Mouse (Mus musculus) cerebral cortex, adult 2 months (tissue): ENCODE results near the gene Gm11042.

Source experiments
- WGBS: fragments of 180-500 bp; shearing (Covaris S2); methylation state at CpG from one replicate; pipeline ENCODE4 v1.1.7; 2018; 5-methylcytosine and 5-hydroxymethylcytosine counted together

Gm11042 gene

DNA sequence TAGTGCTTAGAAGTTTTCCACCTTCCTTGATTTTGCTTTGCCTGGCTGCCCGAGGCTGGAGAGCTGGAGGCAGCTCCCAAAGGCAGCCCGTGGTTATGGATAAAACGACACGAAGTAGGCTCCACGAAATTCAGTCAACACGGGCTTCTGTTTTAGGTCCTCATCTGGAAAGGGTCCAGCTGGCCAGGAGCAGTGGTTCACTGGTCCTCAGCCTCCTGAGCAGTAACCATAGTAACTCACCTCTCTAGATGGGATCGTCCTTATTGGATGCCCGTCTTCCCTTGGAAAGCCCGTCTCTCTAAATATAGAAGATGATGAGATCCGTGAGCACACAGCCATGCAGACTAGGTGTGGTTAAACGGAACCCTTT, 31.5 kb downstream of the Gm11042 start:
- 2% methylated on average over 11 of the region's 11 CpGs for WGBS

DNA sequence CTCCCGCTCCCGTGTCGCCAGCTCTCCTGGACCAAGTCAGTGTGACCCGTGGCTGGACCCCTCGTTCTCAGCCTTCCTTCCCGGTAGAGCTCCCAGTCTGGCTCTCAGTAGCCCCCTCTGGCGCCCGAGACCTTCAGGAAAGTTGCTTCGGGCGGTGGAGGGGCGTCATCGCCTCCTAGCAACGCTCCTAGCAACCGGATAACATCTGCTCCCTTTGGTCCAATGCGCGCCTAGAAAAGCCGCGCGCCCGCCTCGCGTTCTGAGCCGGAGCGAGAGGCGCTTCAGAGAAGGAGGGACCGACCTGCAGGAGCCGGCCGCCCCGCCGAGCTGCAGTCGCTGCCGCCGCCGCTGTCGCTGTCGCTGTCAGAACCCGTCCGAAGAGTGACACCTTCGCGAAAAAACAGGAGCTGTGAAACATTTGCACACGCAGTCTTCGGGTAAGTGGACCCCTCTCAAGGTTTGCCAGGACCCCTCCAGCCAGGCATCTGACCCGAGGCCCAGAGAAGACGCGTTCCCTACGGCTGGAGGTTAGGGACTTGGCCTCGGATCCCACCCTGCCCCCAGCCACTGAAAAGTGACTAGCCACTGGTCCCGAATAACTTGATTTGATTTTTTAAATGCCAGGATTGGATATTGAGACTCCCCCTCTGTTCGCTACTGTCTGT, 32.0 kb downstream of the Gm11042 start:
- 1% methylated on average over 49 of the region's 49 CpGs for WGBS

DNA sequence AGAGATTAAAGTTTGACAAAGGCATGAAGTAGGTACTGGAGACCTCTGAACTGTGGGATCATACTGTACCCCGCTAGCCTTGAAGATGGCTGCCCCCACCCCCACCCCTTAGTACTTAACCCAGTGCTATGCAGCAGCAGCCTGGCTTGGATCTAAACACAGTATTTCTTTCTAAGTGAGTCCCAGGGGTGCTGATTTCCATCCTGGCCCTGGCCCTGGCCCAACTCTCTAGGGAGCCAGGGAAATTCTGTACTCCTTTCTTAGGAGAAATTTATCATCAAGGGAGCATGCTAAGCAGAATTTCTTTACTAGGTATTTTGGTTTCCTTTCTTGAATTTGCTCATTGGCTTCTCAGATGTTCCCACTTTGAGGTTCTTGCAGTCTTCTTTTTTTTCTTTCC, 33.3 kb downstream of the Gm11042 start:
- 59% methylated on average over 1 of the region's 1 CpGs for WGBS

DNA sequence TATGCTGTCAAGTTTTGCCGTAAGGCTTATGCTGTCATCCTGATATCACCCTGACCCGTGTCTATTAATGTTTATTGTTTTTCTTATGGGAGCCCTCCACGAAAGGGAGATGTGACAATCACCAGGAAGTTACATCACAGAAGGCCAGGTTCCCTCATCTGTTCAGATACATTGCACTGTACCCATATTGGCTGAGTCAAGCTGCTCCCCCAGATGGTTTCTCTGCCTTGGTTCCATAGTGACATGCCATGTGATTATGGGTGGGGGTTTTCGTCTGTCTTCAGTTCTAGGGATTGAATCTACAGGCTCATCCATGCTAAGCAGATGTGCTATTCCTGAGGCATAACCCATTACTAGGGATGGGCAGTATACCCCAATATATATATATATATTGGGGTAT, 34.8 kb downstream of the Gm11042 start:
- 63% methylated on average over 4 of the region's 4 CpGs for WGBS

DNA sequence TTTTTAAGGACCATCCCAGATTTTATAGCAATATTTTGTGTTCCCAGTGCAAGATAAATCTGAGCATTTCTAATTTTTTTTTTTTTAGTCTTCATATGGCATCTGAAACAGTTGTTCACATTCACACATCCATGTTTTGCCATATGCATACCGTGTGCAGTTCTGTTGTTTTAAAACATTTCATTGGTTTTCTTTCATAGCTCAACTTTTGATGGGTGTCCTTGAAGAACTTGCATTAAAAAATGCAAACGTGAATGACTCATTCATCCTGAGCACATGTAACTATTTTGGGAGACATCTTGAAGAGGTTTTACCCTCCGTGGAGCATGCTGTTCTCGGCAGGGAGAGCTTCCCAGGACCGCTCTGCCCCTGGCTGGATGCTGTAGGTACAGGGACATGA, 38.9 kb downstream of the Gm11042 start:
- 47% methylated on average over 5 of the region's 5 CpGs for WGBS

DNA sequence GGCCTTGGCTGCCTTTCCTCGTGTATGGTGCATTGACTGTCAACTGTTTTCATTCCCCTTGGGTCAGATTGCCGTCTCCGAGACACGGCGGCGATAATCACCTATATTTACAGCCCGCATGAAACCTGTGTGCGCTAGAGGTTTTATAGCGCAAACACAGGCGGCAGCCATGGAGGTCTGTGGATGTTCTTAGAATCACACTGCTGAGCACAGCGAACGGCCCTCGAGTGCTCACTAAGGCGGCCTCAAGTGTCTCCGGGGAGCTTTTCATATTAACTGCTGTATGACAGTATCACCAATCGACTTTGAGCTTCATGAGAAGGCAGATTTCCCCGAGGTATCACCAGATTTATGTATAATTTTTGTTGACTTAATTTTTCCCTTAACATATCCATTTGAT, 43.6 kb downstream of the Gm11042 start:
- WGBS = 93% methylated on average over 17 of the region's 17 CpGs

DNA sequence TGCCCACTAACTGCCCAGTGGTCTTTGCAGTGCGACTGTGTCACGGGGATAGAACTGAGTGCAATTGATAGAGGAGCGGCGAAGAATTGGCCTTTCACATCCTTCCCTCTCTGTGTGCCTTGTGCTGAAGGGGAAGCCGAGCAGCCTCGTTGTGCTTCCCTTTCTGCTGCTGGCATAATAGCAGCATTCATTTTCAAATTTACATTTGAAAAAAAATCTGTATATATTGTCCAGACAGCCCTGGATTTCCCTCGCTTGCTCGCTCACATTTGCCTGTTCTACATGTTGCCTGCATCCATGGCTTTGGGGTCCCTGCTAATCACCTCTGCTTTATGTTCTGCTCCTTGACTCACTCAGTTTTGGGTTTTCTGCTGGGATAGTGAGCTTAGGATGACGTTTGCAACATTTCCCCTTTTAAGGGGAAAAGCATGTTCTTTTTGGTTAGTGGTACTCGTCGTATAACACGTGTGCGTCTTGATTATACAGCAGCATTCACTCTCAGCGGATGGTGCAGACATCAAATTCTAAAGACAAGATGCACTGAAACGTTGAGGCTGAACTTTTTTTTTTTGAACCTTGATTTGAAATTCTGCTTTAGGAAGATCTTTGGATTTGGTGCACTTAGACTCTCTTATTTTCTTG, 47.4 kb downstream of the Gm11042 start:
- WGBS = 52% methylated on average over 15 of the region's 15 CpGs

DNA sequence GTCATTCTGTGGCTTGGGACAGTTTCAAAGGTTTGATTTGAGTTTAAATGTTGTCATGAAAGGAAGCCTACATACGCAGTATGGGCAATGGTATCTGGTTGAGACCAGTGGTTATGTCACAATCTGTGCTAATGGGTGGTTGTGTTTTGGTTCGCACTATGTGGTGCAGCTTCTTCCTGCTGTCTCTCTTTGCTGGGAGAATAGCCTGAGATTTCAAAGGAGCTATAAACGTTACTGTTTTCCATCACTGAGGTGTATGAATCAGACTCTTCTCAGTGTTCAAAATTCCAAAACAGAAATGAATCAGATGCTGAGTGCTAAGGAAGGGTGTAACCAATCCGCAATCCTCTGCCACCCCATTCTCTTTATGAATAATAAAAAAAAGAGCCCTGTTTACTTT, 49.1 kb downstream of the Gm11042 start:
- WGBS = 56% methylated on average over 4 of the region's 4 CpGs
